Mouse (Mus musculus): ENCODE measurements around the gene A830031A19Rik. TPM values are rescaled to one million over a fixed set of nuclear protein-coding genes. Genes with fewer than 3 reads are reported as not detected.

A830031A19Rik gene
- polyA plus RNA-seq, 1 experiment from 2014 or later: 0.23 TPM

DNA sequence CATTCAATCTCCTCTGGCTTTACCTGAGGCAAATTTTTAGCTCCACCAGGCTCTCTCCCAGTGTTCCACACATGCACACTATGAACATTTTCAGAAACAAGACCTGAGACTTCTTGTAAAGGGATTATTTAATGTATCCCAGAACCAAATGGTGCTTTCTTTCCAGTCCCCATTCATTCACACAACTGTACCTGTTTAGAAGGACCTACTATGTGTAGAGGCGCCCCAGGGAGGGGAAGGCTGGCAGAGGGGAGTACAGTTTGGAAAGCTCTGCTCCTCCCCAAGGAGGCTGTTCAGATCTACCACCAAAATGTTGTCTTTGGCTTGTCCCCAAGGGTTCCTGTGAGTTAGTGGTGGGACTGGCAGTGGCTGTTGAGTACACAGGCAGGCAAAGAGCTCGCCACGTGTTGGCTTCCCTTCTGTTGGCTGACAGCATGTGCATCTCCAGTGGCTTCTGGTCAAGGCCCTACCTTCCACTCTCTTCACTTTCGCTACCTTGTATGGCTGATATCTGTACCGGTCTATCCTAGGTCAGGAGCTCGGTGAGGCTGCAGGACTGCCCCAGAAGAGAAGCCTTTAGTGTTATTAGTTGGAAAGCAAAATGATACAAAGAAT, 28.4 kb upstream of the A830031A19Rik start:
- H3K27ac ChIP-seq: no peak overlapping the region
- H3K27me3 ChIP-seq (replicated peaks): no peaks in the 10 kb centered on the region
- no peak for ATAC-seq (replicated peaks)
- H3K4me2 ChIP-seq: no peak overlapping the region
- H3K36me3 ChIP-seq (replicated peaks): no peaks in the 10 kb centered on the region
- H3K4me1 ChIP-seq: peaks cover 57% of the 10 kb centered on the region
- WGBS: 84% methylated on average over 6 of the region's 6 CpGs
- no peaks in the 10 kb centered on the region for H3K9me3 ChIP-seq
- no peak overlapping the region for H3K4me3 ChIP-seq
- no peak overlapping the region for H3K9ac ChIP-seq

DNA sequence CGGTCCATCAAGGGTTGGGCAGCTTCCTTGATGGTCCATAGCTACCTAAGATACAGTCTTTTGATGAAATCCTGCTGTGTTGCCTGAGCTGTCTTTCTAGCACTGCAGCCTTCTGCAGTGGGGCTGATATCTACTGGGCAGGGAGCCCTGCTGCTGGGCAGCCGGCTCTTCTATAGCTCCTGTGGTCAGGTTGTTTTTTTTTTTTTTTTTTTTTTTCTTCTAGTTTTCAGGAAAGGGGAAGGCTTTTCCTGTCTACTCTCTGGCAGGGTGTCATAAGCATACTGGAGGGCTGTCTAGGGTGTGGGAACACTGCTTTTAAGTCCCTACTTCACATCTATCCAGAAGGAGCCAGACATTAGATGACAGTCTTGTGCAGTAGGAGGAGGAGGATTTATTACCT, 27.5 kb upstream of the A830031A19Rik start:
- Histone ChIP-seq H3K36me3 (replicated peaks) (no peaks in the 10 kb centered on the region), H3K9ac (no peak overlapping the region), H3K27me3 (replicated peaks) (no peaks in the 10 kb centered on the region), H3K4me2 (no peak overlapping the region), H3K9me3 (no peaks in the 10 kb centered on the region), H3K4me3 (no peak overlapping the region), H3K4me1 (peaks cover 61% of the 10 kb centered on the region), H3K27ac (no peak overlapping the region)
- 73% methylated on average over 2 of the region's 2 CpGs for WGBS
- no peak for ATAC-seq (replicated peaks)

DNA sequence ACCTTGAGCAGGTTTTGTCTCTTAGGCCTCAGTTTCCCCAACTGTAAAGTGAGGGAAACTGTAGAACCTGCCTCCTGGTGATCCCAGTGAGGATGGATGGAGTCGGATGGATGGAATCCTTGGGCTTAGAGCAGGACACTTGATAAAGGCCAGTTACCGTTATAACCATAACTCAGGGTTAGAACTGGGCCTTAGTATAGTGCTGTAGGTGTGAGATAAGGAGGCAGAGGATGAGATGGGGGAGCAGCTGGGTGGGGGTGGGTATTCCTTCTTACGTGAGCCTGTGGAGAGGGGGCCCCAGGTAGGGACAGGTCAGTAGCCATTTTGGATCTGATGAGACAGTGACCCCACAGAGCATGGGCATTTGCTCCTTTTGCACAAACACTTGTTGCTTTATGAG, 26.8 kb upstream of the A830031A19Rik start:
- 89% methylated on average over 3 of the region's 3 CpGs for WGBS
- Histone ChIP-seq H3K27ac (no peak overlapping the region), H3K4me2 (no peak overlapping the region)

DNA sequence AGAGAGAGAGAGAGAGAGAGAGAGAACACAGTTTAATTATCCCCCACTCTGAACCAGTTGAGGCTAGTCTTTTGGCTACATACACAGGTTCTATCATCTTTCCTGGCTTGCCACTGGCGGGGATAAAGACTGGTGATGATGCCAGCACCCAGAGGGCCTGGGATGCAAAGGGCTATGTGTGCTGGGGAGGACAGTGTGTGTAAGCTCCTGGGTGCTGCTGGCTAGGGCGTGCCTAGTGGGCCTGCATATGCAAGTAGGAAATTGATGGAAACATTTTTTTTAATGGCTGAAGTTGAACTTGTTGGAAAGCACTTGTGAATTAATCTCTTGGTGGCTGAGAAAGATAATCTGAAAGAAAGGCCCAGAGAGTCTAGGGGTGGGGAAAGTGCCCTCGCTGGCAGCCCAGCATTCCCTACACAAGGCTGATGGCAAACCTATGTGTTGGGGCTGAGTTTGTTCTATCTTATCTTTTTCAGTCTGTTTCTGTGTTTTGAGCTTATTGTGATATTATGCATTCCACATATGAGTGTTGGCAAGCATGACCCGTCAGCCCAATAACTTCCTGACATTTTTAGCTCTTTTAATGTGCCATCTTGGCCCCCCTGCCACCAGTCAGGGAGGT, 25.7 kb upstream of the A830031A19Rik start:
- Histone ChIP-seq H3K36me3 (replicated peaks) (no peaks in the 10 kb centered on the region), H3K9ac (no peak overlapping the region), H3K27me3 (replicated peaks) (no peaks in the 10 kb centered on the region), H3K4me1 (peaks cover 73% of the 10 kb centered on the region), H3K4me2 (no peak overlapping the region; the same call in 1 of the 2 replicates), H3K9me3 (no peaks in the 10 kb centered on the region), H3K27ac (peak overlapping the region; percentile 56; the same call in 1 of the 2 replicates), H3K4me3 (no peak overlapping the region)
- WGBS: 58% methylated on average over 4 of the region's 4 CpGs
- ATAC-seq (replicated peaks): peak; percentile 25; the same call in 1 of the 2 replicates

More for the DNA sequence above, 26.8 kb upstream of the A830031A19Rik start:
- H3K9me3 ChIP-seq: no peaks in the 10 kb centered on the region
- no peaks in the 10 kb centered on the region for H3K36me3 ChIP-seq (replicated peaks)
- ATAC-seq (replicated peaks): no peak
- peaks cover 64% of the 10 kb centered on the region for H3K4me1 ChIP-seq
- no peak overlapping the region for H3K9ac ChIP-seq
- no peaks in the 10 kb centered on the region for H3K27me3 ChIP-seq (replicated peaks)
- no peak overlapping the region for H3K4me3 ChIP-seq

DNA sequence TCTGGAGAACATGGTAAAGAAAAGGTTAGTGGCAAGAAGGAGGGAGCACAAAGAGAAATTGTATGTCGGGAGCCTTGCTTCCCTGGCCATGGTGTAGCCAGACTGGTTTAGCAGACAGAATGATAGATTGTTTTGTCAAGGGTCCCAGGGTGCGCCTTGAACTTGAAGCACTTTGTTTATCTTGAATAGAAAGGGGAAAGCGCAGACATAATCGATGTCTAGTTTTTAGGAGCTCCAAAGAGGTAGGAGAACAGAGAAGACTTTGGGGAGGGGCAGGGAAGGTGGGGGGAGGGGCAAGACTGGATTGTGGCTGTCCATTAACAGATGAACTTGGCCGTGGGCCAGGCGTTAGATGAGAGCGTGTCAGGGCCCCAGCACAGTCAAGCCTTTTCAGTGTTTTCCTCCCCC, 25.0 kb upstream of the A830031A19Rik start:
- Histone ChIP-seq H3K4me2 (peak overlapping the region; percentile 33), H3K4me1 (peaks cover 79% of the 10 kb centered on the region), H3K27ac (peak overlapping the region; percentile 38; the same call in 1 of the 2 replicates), H3K4me3 (no peak overlapping the region), H3K27me3 (replicated peaks) (no peaks in the 10 kb centered on the region), H3K36me3 (replicated peaks) (no peaks in the 10 kb centered on the region), H3K9me3 (no peaks in the 10 kb centered on the region), H3K9ac (no peak overlapping the region)
- no peak for ATAC-seq (replicated peaks)
- 22% methylated on average over 6 of the region's 7 CpGs for WGBS

DNA sequence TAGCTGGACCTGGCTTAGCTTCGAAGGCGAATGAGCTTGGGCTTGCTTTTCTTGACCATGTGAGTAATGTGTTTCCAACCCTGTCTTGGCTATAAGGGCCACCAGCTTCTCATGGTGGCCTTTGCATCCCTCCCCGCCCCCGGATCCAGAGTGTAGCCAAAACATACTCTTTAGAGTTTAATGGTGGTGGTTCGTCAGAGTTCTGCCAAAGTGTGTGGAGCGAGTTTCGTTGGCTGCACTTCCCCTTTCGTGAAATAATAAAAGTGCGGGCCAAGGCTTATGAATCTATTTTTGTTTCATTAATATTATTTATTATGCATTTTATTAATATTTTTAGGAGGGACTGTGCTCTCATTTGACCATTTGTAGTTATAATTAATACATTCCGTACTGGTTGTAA, 24.4 kb upstream of the A830031A19Rik start:
- peak overlapping the region; percentile 33; the same call in 1 of the 2 replicates for H3K4me2 ChIP-seq
- no peaks in the 10 kb centered on the region for H3K27me3 ChIP-seq (replicated peaks)
- H3K4me1 ChIP-seq: peaks cover 84% of the 10 kb centered on the region
- H3K9me3 ChIP-seq: no peaks in the 10 kb centered on the region
- no peak overlapping the region for H3K27ac ChIP-seq
- 79% methylated on average over 10 of the region's 10 CpGs for WGBS
- no peak overlapping the region for H3K9ac ChIP-seq
- no peak for ATAC-seq (replicated peaks)
- H3K4me3 ChIP-seq: no peak overlapping the region
- no peaks in the 10 kb centered on the region for H3K36me3 ChIP-seq (replicated peaks)

DNA sequence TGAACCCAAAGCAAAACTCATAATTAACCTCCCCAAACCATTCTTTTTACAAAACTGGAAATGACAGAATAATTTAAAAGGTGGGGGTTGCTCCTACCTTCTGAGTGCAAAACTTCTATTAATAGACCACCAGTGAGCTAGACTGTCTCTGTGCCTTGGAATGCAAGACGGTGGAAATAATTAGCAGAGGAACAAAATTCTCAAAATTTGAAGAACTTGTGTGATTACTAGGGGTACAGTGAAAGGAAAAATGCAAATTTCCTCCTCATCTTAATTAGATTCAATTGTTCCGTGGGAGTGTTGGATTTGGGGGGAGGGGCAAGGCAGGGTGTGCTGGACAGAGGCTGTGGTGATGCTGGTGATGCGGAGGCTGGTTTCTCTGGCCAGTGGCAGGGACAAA, 23.8 kb upstream of the A830031A19Rik start:
- H3K4me1 ChIP-seq: peaks cover 86% of the 10 kb centered on the region
- H3K27me3 ChIP-seq (replicated peaks): no peaks in the 10 kb centered on the region
- no peak for ATAC-seq (replicated peaks)
- H3K4me3 ChIP-seq: no peak overlapping the region
- H3K4me2 ChIP-seq: 0 out of 2 replicates have a peak overlapping the region, but pooled peaks have one; percentile 8
- H3K27ac ChIP-seq: no peak overlapping the region
- H3K9me3 ChIP-seq: no peaks in the 10 kb centered on the region
- no peak overlapping the region for H3K9ac ChIP-seq
- no peaks in the 10 kb centered on the region for H3K36me3 ChIP-seq (replicated peaks)
- 25% methylated on average over 3 of the region's 3 CpGs for WGBS

DNA sequence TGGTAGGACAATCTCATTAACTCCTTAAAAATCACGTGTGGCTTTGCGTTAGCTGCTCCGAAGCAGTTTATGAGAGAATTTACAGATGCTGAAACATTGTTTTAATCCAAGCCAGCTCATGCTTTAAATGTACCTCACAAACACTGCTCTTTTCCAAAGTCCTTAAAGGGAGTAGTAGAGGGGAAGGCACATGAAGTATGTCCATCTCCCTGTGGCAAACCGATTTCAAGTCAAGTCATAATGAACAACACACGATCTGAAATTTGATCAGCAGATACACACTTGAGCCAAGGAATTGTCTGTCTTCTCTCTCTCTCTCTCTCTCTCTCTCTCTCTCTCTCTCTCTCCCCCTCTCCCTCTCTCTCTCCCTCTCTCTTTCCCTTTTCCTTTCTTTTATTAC, 23.2 kb upstream of the A830031A19Rik start:
- Histone ChIP-seq H3K27ac (peak overlapping the region; percentile 60; the same call in 1 of the 2 replicates), H3K4me3 (no peak overlapping the region), H3K9me3 (no peaks in the 10 kb centered on the region), H3K4me2 (no peak overlapping the region), H3K36me3 (replicated peaks) (no peaks in the 10 kb centered on the region), H3K27me3 (replicated peaks) (no peaks in the 10 kb centered on the region), H3K9ac (no peak overlapping the region), H3K4me1 (peaks cover 84% of the 10 kb centered on the region)
- WGBS: 62% methylated on average over 5 of the region's 5 CpGs
- ATAC-seq (replicated peaks): no peak

DNA sequence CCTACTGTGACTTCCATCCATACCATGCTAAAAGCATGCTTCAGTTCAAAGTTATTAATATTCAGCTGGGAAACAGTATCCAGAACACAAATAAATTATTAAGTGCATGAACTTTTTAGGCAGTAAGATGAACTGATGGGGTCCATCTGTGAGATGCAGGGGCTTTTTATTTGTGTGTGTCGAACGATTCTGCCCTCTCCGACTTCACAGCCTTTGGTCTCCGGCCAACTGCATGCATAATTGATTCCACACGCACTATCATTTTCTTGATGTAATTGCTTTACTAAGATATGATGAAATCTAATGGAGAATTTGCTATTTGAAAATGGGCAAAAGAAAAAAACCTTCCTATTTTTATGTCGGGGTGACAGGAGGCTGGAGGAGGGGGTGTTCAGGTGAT, 22.2 kb upstream of the A830031A19Rik start:
- Histone ChIP-seq H3K4me2 (peak overlapping the region; percentile 38), H3K4me1 (peaks cover 86% of the 10 kb centered on the region), H3K9ac (no peak overlapping the region), H3K4me3 (no peak overlapping the region), H3K36me3 (replicated peaks) (no peaks in the 10 kb centered on the region), H3K9me3 (no peaks in the 10 kb centered on the region), H3K27ac (peak overlapping the region; percentile 68), H3K27me3 (replicated peaks) (no peaks in the 10 kb centered on the region)
- 21% methylated on average over 6 of the region's 6 CpGs for WGBS
- no peak for ATAC-seq (replicated peaks)

DNA sequence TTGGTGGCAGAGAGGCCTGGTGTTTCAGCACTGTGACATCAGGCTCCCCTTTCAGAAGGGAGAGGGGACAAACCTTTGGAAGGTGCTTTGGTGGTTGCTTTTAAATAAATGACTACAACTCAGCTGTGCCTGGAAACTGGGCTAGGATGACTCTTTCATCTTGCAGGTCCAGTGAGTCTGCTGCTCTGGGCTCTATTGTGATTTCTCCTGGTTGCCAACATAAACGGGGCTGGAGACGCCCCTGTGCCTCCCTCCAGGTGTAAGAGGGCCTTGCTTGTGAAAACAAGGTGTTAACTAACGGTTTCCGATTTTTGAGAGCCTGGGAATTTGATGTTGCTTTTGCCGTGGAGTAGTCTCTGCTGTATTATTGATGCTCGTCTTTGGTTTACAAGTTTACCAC, 21.6 kb upstream of the A830031A19Rik start:
- peaks cover 86% of the 10 kb centered on the region for H3K4me1 ChIP-seq

DNA sequence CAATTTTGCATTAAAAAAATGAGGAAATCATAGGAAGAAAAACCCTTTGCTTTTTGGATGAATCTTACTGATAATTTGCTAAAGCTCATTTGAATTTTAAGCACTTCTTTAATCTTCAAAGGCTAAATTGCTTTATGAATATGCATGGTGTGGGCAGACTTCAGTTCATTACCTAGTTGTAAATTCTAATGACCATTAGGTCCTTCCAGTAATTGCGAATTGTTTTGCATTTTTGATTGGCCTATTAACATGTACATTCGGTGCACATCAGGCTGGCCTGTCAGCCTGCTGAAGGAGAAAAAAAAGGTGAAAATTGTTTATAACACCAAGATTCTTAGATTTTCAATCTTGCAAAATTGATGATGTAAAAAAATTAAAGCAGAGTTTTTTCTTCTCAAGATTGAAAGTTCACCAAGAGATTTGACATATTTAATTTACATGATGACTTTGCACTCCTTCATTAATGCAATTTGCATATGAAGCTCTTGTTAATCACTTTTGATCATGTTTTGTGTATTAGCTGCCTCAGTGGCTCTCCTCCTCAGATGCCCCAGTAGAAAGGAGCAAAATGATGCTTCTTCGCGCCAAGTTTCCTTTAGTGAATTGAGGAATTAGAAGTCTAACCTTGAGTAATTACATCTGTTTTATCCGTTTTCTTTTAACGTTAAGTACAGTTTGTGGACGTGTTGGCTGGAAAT, 21.0 kb upstream of the A830031A19Rik start:
- H3K27me3 ChIP-seq (replicated peaks): no peaks in the 10 kb centered on the region
- ATAC-seq (replicated peaks): 0 out of 2 replicates have a peak, but pooled peaks have one; percentile 27
- H3K9ac ChIP-seq: no peak overlapping the region
- H3K4me1 ChIP-seq: peaks cover 85% of the 10 kb centered on the region
- H3K27ac ChIP-seq: peak overlapping the region; percentile 75
- peak overlapping the region; percentile 38 for H3K4me2 ChIP-seq
- no peaks in the 10 kb centered on the region for H3K9me3 ChIP-seq
- 53% methylated on average over 7 of the region's 7 CpGs for WGBS
- H3K36me3 ChIP-seq (replicated peaks): no peaks in the 10 kb centered on the region
- H3K4me3 ChIP-seq: no peak overlapping the region

More for the DNA sequence above, 21.6 kb upstream of the A830031A19Rik start:
- no peak for ATAC-seq (replicated peaks)
- H3K36me3 ChIP-seq (replicated peaks): no peaks in the 10 kb centered on the region
- 41% methylated on average over 6 of the region's 6 CpGs for whole genome bisulfite sequencing
- H3K9ac ChIP-seq: no peak overlapping the region
- H3K27ac ChIP-seq: peak overlapping the region; percentile 68
- no peak overlapping the region for H3K4me3 ChIP-seq
- H3K4me2 ChIP-seq: peak overlapping the region; percentile 38
- no peaks in the 10 kb centered on the region for H3K27me3 ChIP-seq (replicated peaks)
- H3K9me3 ChIP-seq: no peaks in the 10 kb centered on the region

DNA sequence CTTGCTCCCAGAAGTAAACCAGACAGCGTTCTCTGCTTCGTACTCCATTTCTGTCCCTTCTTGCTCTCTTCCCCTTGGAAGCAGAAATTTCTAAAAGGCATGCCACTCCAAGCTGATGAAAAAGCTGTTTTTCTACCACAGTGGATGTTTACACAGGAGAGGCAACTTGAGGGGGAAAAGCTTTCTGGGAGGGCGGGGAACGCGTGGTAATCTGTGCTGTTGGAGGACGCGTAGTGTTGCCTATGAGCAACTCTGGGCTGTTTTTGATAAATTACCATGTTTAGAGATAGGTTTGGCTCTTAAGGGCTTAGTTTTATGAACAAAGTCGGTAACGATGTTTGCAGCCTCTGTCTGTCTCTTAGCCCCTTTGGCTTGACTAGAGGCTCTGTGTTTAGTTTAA, 20.4 kb upstream of the A830031A19Rik start:
- ATAC-seq (replicated peaks): peak; percentile 13
- H3K4me1 ChIP-seq: peaks cover 84% of the 10 kb centered on the region

More for the DNA sequence above, 20.4 kb upstream of the A830031A19Rik start:
- Histone ChIP-seq H3K9ac (no peak overlapping the region; the same call in 1 of the 2 replicates), H3K4me3 (0 out of 2 replicates have a peak overlapping the region, but pooled peaks have one; percentile 1), H3K27ac (peak overlapping the region; percentile 75), H3K36me3 (replicated peaks) (no peaks in the 10 kb centered on the region), H3K4me2 (peak overlapping the region; percentile 38), H3K9me3 (no peaks in the 10 kb centered on the region), H3K27me3 (replicated peaks) (no peaks in the 10 kb centered on the region)
- 34% methylated on average over 9 of the region's 9 CpGs for WGBS

Data from midbrain, embryonic 15.5 days (tissue).